Mouse (Mus musculus) bone marrow, adult 2 months (tissue): ENCODE data around the gene Syt3.

Source experiments
- CTCF ChIP-seq: fragments of 200-500 bp; IDR thresholded peaks from 2 replicates; pipeline ENCODE4 v1.5.1; 2011; ENCODE audit warnings: low read length, control low read depth; ENCODE audit not compliant: control insufficient read depth, insufficient read depth
- POLR2A ChIP-seq: fragments of 200-500 bp; IDR thresholded peaks from 2 replicates; pipeline ENCODE4 v1.6.1; 2011; ENCODE audit warnings: low read depth, mild to moderate bottlenecking, control low read depth, low read length, borderline replicate concordance; ENCODE audit not compliant: control insufficient read depth

DNA sequence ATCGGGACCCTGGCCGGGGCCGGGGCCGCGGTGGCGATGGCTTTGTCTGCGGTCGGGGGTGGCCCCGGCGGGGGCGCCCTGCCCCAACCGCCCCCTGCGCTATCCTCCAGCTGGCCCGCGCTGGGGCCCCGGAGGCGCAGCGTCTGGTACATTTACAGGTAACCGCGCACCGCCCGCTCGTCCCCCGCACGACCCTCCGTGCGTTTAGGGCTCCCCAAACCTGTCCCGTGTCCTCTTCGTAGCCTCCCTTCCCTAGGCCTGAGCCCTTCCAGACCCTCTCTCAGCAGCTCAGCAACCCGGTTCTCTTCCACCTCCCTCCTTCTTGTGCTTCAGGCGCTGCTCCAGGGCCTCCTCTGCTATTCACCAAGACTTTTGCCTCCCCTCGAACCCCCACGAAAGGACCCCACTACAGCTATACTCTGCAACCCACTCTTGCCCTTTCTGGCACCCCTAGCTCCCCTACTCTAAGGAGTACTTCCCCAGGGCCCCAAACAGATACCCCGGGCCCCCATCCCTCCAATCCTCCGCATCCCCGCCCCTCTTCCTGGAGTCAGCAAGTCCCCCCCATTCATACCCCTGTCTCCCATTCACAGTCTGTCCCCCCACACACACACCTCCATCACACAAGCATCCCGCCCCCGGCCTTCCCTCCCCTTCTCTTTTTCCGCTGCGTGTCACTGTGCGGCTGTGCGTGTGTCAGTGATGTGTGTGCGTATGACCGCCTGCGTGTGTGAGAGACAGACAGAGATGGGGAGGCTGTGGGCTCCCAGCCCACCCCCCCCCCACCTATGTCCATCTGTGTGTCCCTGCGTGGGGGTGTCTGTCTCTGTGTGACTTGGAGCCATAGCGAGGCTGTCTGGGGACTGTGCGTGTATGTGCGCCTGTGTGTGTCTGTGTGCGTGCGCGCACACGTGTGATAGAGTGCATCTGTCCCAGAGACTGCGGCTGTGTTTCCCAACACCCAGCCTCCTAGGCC is 47.6 kb upstream of the Syt3 start:
- no peak for TF ChIP-seq POLR2A
- TF ChIP-seq CTCF = no peak
